Mouse (Mus musculus): ENCODE measurements around the gene Cdc34.

The Cdc34 gene

DNA sequence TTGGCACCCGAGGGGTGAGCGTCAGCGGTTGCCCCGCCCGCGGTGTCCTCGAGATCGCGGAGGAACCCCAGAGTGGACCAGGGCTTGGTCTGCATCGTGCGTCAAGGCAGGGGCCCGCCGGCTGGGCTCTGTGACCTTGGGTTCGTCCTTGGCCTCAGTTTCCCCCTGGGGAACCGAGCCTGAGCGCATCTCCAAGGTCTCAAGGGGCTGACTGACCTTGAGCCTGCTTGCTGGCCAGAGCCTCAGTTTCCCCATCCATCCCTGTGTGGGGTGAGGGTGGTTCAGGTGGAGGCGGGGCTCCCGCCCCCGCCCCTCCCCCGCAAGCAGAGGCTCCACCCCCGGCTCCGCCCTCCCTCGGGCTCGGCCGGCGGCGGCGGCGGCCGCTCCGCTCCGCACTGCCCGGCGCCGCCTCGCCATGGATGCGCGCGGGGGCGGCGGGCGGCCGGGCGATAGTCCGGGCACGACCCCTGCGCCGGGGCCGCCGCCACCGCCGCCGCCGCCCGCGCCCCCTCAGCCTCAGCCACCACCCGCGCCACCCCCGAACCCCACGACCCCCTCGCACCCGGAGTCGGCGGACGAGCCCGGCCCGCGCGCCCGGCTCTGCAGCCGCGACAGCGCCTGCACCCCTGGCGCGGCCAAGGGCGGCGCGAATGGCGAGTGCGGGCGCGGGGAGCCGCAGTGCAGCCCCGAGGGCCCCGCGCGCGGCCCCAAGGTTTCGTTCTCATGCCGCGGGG is 34.4 kb downstream of the Cdc34 start, which contains the start of gene Hcn2:
Gene Hcn2 (plus strand): TSS at position 381 of the 734 bp plus-strand sequence.
- no peak for DNase-seq (ENCODE audit: low spot score in 2 of 2)

DNA sequence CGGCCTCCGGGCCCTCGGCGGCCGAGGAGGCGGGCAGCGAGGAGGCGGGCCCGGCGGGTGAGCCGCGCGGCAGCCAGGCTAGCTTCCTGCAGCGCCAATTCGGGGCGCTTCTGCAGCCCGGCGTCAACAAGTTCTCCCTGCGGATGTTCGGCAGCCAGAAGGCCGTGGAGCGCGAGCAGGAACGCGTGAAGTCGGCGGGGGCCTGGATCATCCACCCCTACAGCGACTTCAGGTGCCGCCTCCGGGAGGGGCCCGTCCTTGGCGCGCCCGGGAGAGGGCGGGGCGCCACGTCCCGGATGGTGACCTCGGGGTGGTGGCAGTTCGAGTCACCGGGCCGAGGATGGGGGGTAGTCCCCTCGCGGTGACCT is 35.0 kb downstream of the Cdc34 start:
- peak in 1 of 2 experiments; percentile 48 for DNase-seq (ENCODE audit: low spot score in 2 of 2)

DNA sequence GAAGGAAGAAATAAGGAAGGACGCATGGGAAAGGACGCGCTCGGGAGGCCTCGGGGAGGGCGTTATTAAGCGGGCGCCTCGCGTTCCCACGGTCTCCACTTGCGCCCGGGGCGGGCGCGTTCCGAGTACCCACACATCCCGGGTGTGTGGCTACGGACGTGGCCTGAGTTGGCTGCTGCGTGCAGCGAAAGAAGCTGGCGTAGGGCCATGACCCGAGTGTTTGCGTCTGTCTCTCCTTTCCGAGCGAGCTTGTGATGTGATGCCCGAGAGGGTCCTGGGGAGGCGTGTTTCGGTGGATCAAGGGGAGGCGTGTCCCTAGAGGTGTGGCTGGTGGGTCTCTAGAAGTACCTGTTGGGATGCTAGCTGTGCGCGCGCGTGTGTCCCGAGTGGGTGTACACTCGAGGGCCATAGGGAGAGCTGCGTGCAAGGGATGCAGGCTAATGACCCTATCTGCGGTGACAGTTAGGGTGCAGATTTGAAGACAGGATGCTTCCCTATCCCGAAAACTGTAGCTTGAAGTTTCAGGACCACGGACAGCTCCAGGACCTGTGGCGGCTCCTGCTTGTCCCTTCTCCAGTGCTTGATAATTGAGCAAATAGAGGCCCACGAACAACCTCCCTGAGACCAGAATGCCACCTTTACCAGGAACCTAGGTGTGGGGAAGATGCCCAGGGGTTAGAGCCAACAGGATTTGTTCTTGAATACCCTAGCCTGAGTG is 35.8 kb downstream of the Cdc34 start:
- DNase-seq (ENCODE audit: low spot score in 2 of 2), result no peak

- DNase-seq (ENCODE audit: low spot score in 2 of 2), result no peak
These were observed 39.1 kb downstream of the Cdc34 start for GRCm38 (mm10) chr10:79721089-79721488.

DNA sequence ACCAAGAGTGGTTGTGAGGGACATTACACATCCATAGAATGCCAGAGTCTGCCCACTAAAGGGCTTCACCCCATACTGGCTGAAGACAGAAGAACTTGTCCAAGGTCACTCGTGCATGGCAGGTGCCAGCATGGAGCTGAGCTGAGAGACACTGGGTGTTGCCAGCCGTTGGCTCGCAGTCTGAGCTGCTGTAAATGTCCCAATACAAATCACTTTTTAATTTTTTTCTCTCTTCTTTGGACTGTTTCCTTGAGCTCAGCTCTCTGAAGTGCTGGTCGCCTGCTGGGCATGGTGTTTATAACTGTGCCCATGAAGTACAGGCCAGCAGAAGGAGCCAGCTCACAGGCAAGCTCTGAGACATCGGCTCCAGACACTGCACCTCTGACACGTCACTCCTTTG is 41.1 kb downstream of the Cdc34 start:
- DNase-seq (ENCODE audit: low spot score in 2 of 2), result no peak

GRCm38 (mm10) chr10:79723692-79724091 is 41.7 kb downstream of the Cdc34 start:
- DNase-seq (ENCODE audit: low spot score in 2 of 2), result no peak

GRCm38 (mm10) chr10:79726090-79726489 is 44.1 kb downstream of the Cdc34 start:
- DNase-seq (ENCODE audit: low spot score in 2 of 2), result no peak

- no peak for DNase-seq (ENCODE audit: low spot score in 2 of 2)
These were observed 46.6 kb downstream of the Cdc34 start for GRCm38 (mm10) chr10:79728323-79729249.

- DNase-seq (ENCODE audit: low spot score in 2 of 2), result no peak
These were observed 47.5 kb downstream of the Cdc34 start for GRCm38 (mm10) chr10:79729357-79729965.

DNA sequence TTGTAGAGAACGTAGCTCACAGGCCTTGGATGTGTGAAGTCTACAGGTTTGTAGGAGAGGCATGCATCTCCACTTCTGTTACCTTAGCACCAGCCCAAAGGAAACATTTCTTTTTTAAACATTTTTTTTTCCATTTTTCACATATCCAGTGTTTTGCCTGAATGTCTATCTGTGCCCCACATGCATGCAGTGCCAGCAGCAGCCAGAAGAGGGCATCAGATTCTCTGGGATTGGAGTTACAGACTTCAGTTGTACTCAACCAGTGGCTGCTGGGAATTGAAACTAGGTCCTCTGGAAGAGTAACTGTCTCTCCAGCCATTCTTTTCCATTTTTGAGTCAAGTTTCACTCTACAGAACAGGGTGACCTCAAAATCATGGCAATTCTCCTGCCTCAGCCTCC is 50.5 kb downstream of the Cdc34 start:
- DNase-seq (ENCODE audit: low spot score in 2 of 2), result no peak

GRCm38 (mm10) chr10:79733847-79734246 is 51.9 kb downstream of the Cdc34 start:
- no peak for DNase-seq (ENCODE audit: low spot score in 2 of 2)

GRCm38 (mm10) chr10:79735361-79735760 is 53.4 kb downstream of the Cdc34 start:
- DNase-seq (ENCODE audit: low spot score in 2 of 2), result no peak

DNA sequence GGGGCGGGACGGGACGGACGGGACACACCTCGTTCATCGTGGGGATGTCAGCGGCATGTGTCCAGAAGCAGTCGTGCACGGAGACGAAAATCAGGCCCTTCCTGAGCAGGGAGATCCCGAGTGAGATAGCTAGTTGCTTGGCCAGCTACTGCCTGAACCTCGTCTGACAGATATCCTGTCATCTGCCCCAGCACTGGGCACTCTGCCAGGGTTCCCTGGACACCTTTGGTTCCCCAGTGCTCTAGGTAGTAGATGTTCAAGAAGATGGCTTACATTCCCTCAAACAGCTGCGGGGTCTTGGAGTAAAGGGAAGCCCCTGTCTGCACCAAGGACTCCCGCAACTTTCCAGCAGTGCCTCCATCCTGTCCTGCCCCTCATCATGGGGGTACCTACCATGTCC is 54.7 kb downstream of the Cdc34 start:
- no peak for DNase-seq (ENCODE audit: low spot score in 2 of 2)

Measured in frontal cortex, postnatal 14 days (tissue).